ENCODE assay signal across 10 mouse cellular contexts in the genomic region with DNA sequence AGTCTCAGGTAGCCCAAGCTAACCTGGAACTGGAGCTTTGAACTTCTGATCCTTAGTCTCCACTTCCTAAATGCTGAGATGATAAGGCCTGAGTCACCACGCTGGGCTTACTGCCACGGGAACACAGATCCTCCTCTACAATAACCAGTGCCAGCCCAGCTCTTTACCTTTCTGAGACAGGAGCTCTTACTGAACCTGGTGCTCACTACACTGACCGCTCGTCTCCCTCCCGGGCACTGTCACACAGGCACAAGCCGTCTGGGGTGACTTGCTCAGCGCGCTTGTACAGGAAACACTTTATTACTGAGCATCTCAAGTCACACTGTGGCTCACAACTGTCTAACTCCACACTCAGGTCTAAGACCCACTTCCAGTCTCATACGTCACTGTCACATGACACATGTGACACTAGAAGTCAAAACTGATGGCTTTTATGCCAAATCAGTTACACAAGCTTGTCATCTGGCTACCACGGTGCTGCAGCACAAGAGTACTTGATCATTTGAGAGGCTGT. TPM values are rescaled to one million over a fixed set of nuclear protein-coding genes. Genes with fewer than 3 reads are reported as not detected.
DNase-seq lines count a peak whose midpoint lies in the region; ATAC-seq lines count a peak whose summit lies in the region.
"Had no signal": no experiment of that assay in that cellular context is flagged by ENCODE, and none has a peak within 500 bp of the region (broad histone marks: within the 10 kb centered on the region; RNA-seq: fewer than 3 reads in every experiment).

No protein-coding gene starts in this region.

- no peak overlapping the region for H3K4me3 ChIP-seq in intestine, embryonic 15.5 days (replicated peaks)
- no peak overlapping the region for H3K4me3 ChIP-seq in neural tube, embryonic 12.5 days
- H3K4me3 ChIP-seq: hindbrain, embryonic 12.5 days had no signal

- peak overlapping the region; percentile 61 for H3K27ac ChIP-seq in intestine, embryonic 15.5 days
- 0 out of 2 replicates have a peak overlapping the region, but pooled peaks have one; percentile 12 for H3K27ac ChIP-seq in neural tube, embryonic 12.5 days
- H3K27ac ChIP-seq: liver, embryonic 14.5 days had no signal

- no peak overlapping the region for H3K9ac ChIP-seq in intestine, embryonic 15.5 days
- H3K9ac ChIP-seq in neural tube, embryonic 12.5 days: no peak overlapping the region
- H3K9ac ChIP-seq: hindbrain, embryonic 12.5 days; liver, embryonic 14.5 days had no signal

- ATAC-seq in intestine, embryonic 15.5 days: peak; percentile 32; the same call in 1 of the 2 replicates
- ATAC-seq in neural tube, embryonic 12.5 days (ENCODE audit: low FRiP score, low read depth): no peak

- DNase-seq in kidney, adult 18-20 months: peak; percentile 12
- no peak for DNase-seq in kidney, postnatal 14 days
- DNase-seq in Muller cell, postnatal 12 days (ENCODE audit: inconsistent ontology term): peak; percentile 19
- no peak for DNase-seq in right cerebral cortex, postnatal 36 days (ENCODE audit: low spot score in 2 of 2)
- no peak for DNase-seq in testis, postnatal 14 days (ENCODE audit: low spot score)
- DNase-seq in cerebellum, postnatal 10 days: no peak

- peaks cover 28% of the 10 kb centered on the region for H3K36me3 ChIP-seq in intestine, embryonic 15.5 days
- H3K36me3 ChIP-seq in neural tube, embryonic 12.5 days: peaks cover 62% of the 10 kb centered on the region

- no peaks in the 10 kb centered on the region for H3K9me3 ChIP-seq in intestine, embryonic 15.5 days
- no peaks in the 10 kb centered on the region for H3K9me3 ChIP-seq in neural tube, embryonic 12.5 days
- H3K9me3 ChIP-seq: hindbrain, embryonic 12.5 days had no signal

- H3K4me1 ChIP-seq in intestine, embryonic 15.5 days (replicated peaks): peaks cover 16% of the 10 kb centered on the region; the same call in 1 of the 2 replicates
- peaks cover 36% of the 10 kb centered on the region for H3K4me1 ChIP-seq in neural tube, embryonic 12.5 days

- H3K4me2 ChIP-seq in intestine, embryonic 15.5 days (replicated peaks): no peak overlapping the region
- H3K4me2 ChIP-seq in neural tube, embryonic 12.5 days (replicated peaks): no peak overlapping the region; the same call in 1 of the 2 replicates
- H3K4me2 ChIP-seq: hindbrain, embryonic 12.5 days had no signal

- 63% methylated on average over 10 of the region's 10 CpGs for WGBS in intestine, embryonic 15.5 days
- 29% methylated on average over 10 of the region's 10 CpGs for WGBS in neural tube, embryonic 12.5 days

- no peaks in the 10 kb centered on the region for H3K27me3 ChIP-seq in intestine, embryonic 15.5 days (replicated peaks)
- H3K27me3 ChIP-seq in neural tube, embryonic 12.5 days (replicated peaks): no peaks in the 10 kb centered on the region
- H3K27me3 ChIP-seq: hindbrain, embryonic 12.5 days had no signal

RNA-seq across cellular contexts. Expression of a gene that starts 21.4 kb away (rescaled TPM):
- polyA plus RNA-seq in intestine, embryonic 15.5 days (2015; fragmentation: Nextera tagmentation; extraction: Ambion mirVana): 270 and 284 TPM in 2 replicates
- polyA plus RNA-seq in neural tube, embryonic 12.5 days (2016; fragmentation: Nextera tagmentation; extraction: Ambion mirVana): 321 and 328 TPM in 2 replicates

RNA-seq across cellular contexts. Expression of a gene that starts 34.5 kb away (rescaled TPM):
- 13.8 and 14.4 TPM in 2 replicates for polyA plus RNA-seq in intestine, embryonic 15.5 days (2015; fragmentation: Nextera tagmentation; extraction: Ambion mirVana)
- polyA plus RNA-seq in neural tube, embryonic 12.5 days (2016; fragmentation: Nextera tagmentation; extraction: Ambion mirVana): 26.6 and 27.8 TPM in 2 replicates

RNA-seq across cellular contexts. Expression of a gene that starts 58.0 kb away (rescaled TPM):
- polyA plus RNA-seq in intestine, embryonic 15.5 days (2015; fragmentation: Nextera tagmentation; extraction: Ambion mirVana): 5.9 and 6.4 TPM in 2 replicates
- polyA plus RNA-seq in neural tube, embryonic 12.5 days (2016; fragmentation: Nextera tagmentation; extraction: Ambion mirVana): 22.7 and 25.0 TPM in 2 replicates

Comparison
In these comparisons a context has a peak if more than half of its experiments do, and no peak if none do; other contexts are left out.
1. DNase-seq: peak in kidney, adult 18-20 months (single experiment) and Muller cell, postnatal 12 days (single experiment); none in kidney, postnatal 14 days (single experiment), right cerebral cortex, postnatal 36 days (0 of 2), testis, postnatal 14 days (single experiment) and cerebellum, postnatal 10 days (0 of 2).